Mouse (Mus musculus): ENCODE results near the gene Xrcc5. TPM values are rescaled to one million over a fixed set of nuclear protein-coding genes. Genes with fewer than 3 reads are reported as not detected.

Gene Xrcc5
- 7.5 and 7.8 TPM in 2 replicates for polyA plus RNA-seq (2012; rRNA removed)

GRCm38 (mm10) chr1:72307317-72307798 lies at the start of gene Xrcc5:
Gene Xrcc5, plus strand, starts transcription at chr1:72307421.

GRCm38 (mm10) chr1:72283992-72284485 lies 23.2 kb upstream of the Xrcc5 start, which contains the start of the genes Pecr and Tmem169:
Gene Pecr, minus strand, starts transcription at chr1:72284314.
Gene Tmem169, plus strand, starts transcription at chr1:72284369.

Other genes starting within 250 kb of the Xrcc5 start
- 3.8 TPM in 2 replicates for gene Mreg, start 95.1 kb upstream of the Xrcc5 start, polyA plus RNA-seq (2012; rRNA removed)
- gene Pecr, start 23.1 kb upstream of the Xrcc5 start, polyA plus RNA-seq (2012; rRNA removed), result 64.7 and 78.1 TPM in 2 replicates
- gene Tmem169, start 23.1 kb upstream of the Xrcc5 start, polyA plus RNA-seq (2012; rRNA removed), result 0.24 and 0.35 TPM in 2 replicates
- 0.01 TPM in 1 of 2 replicates, not detected in the other for gene March4, start 229.5 kb downstream of the Xrcc5 start, polyA plus RNA-seq (2012; rRNA removed)

All from liver, embryonic 18 days (tissue).